Mouse (Mus musculus) layer of hippocampus, adult 8-10 months (tissue): ENCODE measurements around the gene Sertad2. TPM values are rescaled to one million over a fixed set of nuclear protein-coding genes. Genes with fewer than 3 reads are reported as not detected.

Source experiments
- DNase-seq, 2 experiments: peaks; one replicate each; pipeline ENCODE4 v3.0.0; 2022; ENCODE audit warnings: low spot score in 2 of 2
- total RNA-seq, 4 experiments: library from RNA; stranded (reverse); gene quantifications; 2 replicates each; pipeline ENCODE4 v1.2.4; 2022

Gene Sertad2
- total RNA-seq, 4 experiments from 2014 or later, result 17.4 to 24.3 (median 20.9) TPM

DNA sequence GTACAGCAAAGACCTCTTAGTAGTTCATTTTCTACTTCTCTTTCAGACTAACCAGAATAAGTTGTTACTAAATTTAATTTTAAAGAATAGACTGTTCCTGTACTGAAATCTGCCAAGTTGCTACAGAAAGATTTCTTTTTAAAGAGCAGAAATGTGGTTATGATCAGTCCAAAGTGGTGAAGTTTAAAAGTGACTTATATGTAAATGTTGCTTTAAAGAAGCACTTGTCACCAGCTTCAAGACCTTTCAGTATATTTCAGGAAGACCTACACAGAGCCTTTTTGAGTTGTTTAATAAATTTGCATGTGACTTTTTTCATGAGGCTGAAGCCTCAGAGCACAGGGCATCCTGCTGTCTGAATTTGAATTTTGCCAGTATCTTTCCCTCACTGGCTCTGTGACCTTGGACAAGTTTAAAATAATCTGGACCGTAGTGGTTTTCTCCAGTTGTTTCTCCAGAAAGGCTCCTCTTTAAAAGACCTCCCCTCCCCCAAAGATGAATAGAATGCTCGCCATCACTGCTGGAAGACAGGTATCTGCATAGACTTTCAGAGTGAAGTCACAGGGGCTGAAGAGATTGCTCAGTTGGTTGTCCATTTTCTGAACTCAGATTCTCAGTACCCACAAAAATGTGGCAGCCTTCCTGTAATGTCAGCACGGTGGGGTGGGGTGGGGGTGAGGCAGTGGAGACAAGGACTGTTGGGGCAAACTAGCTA lies 1.9 kb downstream of the Sertad2 start:
- no peak for DNase-seq

DNA sequence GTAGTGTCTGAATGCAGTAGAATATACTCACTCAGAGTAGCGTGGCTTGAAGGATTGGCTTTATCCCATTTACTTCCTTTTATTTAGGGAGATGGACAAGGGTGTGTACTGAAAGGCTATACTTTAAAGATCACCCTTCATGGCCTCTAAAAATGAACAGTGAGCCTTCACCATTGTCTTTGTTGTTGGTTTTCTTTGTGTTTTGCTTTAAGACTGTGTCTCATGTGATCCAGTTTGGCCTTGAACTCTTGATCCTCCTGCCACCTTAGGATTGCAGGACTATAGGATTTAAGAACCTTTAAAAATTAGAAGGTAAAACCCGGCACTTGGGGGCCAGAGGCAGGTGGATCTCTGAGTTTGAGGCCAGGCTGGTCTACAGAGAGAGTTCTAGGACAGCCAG lies 6.4 kb downstream of the Sertad2 start:
- DNase-seq, result no peak

DNA sequence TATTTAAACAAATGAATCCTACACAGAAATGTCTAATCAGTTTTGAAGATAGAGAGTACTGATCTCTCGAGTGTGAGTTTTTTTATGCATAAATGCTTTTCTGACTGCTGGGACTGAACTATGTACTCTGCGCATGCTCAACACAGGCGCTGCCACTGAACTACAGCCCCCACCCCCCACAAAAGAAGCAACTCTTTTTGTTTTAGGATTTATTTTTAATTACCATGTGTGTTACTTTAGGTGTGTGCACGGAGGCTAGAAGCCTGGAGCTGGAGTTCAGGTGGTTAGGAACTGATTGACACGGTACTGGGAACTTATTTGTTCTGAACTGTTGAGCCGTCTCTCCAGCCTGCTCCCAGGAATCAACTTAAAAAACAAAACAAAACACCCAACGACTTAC lies 7.1 kb downstream of the Sertad2 start:
- no peak for DNase-seq

DNA sequence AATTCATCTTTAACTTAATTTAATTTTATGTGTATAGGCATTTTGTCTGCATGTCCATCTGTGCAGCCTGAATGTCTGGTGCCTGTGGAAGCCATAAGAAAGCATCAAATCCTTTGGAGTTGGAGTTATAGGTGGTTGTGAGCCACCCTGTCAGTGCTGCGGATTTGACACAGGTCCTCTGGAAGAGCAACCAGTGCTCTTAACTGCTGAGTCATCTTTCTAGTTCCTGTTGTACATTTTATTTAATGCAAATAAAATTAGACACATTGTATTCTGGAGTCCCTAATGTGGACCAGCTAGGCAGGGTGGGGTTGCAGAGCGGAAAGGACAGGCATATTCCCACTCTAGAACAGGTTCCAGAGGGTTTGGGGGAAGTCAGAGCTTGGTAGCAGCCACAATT lies 9.0 kb downstream of the Sertad2 start:
- DNase-seq, result no peak

DNA sequence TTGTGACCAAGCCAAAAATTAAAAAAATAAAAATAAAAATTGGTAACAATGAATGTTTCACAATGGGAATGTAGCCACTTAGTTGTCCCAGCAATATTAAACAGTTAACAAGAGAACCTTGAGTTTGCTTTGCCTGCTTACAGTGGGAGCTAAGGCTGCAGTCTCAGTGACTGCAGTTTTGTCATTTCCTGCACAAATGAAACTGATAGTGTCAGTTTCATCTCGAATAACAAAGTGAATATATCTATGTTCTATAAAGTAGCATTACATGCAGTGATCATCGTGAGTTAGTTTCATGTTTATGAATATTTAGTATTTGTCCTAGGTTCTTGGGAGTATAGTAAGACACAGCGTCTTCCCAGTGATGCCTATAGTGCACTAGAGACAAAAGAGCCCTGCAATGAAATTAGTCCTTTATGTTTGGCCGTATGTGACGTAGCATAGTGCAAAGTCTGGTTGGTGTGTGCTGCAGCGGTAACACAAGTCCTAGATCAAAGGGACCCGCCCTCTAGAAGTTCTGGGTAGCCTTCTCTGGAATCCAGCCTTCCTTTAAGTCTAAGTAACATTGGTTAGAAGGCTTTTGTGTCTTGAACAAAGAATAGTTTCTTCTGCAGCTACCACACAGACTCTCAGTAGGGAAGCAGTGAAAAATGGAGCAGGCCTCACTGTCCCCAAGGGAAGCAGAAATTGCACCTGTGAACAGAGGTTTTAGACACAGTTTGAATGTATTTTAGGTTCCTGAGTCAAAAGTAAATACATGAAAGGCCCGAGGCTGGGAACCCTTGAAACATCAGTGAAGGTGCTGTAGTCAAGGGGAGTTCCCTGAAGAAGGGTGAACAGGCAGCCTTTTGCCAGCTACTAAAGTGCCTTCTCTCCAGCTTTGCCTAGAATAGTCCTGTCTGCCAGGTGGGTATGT lies 10.0 kb downstream of the Sertad2 start:
- DNase-seq, result no peak

DNA sequence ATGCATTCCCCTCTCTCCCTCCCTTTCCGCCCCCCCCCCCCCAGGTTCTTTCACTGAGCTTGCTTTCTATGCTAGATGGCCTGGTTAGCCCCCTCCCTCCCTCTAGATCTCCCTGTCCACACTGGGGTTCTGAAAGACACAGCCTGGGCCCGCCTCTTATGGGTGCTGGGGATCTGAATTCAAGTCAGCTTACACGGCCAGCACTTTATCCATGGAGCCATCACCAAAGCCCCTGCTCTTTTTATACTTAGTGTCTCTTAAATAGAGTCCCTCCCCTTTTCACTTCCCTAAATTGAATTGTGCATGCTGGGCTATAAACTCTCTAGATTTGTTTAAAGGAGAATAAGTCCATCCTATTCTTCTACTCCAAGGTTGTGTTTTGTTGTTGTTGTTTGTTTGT lies 12.6 kb downstream of the Sertad2 start:
- DNase-seq, result no peak

DNA sequence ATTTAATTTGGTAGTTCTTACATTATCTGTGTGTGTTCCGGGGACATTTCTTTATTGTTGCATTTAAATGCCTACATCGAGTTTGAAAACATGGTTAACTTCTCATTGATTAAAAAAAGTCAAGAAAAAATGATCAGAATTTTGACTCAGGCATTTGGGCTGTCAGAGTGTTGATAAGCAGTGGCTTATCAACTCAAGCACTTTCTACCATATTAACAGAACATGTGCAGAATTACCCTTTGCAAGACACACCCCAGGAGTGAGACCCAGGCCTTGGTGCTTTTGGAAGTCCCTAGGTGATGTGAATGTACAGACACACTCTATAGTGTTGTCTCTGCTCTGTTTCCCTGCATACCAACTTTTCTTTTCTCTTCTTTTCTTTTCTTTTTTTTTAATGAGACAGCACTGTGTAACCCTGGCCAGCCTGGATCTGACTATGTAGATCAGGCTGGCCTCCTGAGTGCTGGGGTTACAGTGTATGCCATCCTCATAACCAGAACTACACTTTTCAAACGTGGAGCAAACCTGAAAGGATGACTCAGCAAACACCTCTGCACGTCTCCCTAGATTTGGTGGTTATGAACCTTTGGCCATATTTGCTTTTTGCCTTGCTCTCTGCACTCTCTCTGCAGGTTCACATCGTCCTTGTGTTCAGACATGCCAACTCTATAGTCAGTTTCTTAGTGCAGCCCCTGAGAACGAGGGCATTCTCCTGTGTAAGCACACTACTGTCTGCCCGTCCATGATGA lies 13.3 kb downstream of the Sertad2 start:
- no peak for DNase-seq

DNA sequence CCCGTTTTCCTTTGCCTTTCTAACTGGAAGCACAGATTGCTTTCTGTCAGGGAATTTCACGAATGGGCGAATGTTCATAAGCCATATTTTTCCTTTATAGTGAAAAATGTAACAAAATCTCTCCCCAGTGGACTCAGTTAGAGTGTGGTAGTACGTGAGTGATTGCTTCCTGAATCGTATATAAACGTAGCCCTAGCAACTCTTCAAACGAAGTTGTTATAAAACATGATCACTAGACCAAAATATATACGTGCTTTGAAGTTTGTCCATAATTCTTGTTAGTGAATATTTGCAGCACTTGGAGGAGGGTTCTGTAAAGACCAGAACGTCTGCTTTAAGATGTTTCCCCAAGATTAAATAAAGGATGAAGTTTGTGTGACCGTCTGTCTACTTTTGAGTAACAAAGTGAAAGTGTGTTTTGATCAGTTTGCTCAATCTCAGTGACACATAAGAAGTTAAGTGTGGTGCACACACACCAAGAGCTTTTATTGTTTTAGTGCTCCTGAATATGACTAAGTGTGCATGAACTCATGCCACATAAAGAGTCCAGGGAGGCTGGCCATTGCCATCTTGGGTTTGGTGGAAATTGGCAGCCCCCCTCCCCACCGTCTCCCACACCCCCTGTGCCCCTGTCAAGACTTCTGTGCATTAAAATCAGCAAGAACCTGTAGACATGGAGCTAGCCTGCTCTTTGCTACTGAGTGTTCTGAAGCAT lies 16.3 kb downstream of the Sertad2 start:
- no peak for DNase-seq

DNA sequence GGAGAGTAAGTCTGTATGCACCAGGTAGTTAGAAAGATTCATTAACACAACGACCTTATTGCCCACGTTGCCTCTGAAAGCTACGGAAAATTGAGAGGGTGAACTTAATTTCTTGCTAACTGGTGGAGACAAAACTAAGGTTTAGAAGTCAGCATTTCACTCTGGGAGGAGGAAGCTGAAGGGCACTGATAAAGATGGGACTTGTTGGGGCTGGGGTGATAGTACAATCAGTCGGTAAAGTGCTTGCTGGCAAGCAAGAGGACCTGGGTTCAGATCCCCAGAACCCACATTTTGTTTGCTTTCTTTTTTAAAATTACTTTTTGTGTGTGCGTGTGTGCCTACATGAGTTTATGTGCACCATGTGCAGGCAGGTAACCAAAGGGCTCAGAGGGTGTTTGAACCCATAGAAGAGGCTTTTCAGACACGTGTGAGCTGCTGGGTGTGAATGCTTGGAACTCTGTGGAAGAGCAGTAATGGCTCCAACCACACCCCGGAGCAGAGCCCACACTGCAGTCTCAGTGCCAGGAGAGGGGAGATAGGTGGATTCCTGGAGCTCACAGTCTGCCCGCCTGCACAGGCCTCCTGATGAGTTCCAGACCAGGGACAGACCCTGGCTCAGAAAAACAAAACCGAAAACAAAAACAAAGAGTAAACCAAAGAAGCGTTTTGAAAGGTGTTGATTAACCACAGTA lies 17.0 kb downstream of the Sertad2 start:
- DNase-seq, result no peak

DNA sequence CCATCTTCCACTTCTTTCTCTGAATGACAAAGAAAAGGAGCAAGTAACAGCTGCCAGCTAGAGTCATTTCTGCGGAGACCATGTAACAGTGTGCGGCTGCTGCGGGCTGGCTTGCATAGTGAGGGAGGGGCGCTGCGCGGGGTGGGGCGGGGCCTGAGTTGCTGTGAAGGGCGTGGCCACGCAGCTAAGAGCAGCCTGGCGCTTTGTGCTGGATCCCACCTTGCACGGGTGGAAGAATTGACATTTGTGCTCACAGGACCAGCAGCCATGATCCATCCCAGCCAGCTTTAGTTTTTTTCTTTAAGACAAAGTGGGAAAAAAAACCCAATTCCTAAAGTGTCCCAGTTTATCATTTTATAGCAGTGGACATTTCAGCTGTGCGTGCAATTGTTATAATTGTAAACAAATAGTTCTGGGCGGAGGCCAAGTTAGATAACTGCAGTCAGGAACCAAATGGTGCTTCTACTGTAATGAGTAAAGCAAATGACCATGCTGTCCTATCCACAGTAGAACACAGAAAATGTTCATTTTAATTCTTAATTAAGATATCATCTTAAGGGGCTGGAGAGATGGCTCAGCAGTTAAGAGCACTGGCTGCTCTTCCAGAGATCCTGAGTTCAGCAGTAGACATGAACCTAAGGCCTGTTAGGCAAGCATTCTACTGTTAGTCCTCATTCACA lies 18.4 kb downstream of the Sertad2 start:
- DNase-seq, result peak in 1 of 2 experiments; percentile 9

DNA sequence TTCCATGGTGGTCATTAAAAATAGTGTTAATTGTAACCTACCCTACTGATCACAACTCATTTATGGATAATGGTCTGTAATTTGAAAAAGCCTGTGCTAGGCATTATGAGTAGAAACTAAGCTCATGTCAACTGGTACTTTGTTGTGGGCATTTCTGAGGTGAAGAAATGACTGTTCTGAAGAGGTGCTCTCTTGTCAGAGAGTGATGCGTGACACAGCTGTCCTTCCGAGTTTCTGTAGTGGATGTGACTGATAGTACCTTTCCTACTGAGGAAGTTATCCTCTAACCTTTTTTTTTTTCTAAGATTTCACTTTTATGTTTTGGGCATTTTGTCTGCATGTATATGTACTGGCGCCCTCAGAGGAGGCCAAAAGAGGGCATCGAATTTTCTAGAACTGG lies 22.0 kb downstream of the Sertad2 start:
- DNase-seq, result no peak

DNA sequence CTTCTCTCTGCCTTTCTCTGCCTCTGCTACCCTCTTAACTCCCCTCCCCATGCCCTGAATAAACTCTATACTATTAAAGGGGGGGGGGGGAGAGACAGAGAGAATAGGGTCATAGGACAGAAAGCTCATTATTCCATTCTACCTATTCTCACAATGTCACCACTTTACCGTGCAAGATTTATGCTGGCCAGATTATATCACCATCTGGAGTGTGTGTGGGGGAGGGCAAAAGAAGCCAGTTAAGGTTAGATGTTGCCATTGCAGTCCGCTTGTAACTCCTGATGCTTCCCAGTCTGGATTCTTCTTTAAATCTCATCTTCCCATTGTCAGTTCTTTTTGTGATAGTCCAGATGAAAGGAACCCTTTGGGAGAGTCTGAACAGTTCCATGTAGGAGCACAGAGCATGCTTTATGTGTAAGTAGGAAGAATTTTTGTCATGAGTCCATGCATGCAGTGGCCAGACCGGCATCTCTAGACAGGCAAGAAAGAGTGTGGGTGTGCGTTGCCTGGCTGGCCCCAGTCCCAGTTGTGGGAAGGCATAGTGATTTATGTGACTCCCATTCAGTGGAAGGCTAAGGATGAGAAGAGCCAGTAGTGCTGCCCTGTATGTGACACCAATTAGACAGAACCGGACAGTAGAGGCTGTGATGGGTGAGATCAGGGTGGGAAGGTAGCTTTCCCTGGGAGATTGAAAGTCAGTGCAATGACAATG lies 28.8 kb downstream of the Sertad2 start:
- peak; percentile 23 to 36 for DNase-seq

DNA sequence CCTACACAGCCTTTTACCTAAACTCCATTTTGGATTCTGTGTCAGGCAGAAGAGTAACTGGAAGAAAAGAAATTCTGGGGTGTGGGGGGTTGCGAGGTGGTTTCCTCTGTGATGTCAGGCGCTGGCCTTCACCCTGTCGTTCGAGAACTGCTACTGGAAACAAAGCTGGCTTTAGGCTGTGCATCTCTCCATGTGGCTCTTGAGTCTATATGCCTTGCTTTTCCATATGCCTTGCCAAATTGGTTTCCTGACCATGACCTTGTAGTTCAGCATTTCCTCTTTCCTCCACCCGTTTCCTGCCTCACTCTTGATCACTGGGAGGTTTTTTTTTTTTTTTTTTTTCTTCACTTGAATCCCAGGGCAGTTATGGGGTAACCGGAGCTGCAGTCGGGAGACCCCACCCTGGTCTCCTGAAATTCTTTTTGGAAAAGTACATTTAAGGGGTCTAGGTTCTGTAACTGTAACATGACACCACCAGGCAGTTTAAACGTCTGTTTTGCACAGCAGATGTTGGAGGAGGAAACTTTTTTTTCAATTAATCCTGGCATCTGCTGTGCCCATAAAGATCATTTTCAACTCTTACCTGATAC lies 33.1 kb downstream of the Sertad2 start:
- DNase-seq, result no peak

DNA sequence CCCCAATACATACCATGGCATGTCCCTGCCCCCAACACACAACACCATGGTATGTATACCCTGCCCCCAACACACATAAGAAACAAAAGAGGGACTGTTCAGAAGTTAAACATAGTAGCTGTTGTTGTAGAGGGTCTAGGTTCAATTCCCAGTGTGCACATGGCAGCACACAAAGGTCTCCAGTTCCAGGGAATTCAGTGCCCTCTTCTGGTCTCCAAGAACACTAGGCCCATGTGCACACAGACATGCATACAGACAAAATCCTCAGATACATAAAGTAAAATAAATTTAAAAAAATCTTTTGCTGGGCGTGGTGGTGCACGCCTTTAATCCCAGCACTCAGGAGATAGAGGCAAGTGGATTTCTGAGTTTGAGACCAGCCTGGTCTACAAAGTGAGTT lies 39.7 kb downstream of the Sertad2 start:
- no peak for DNase-seq

DNA sequence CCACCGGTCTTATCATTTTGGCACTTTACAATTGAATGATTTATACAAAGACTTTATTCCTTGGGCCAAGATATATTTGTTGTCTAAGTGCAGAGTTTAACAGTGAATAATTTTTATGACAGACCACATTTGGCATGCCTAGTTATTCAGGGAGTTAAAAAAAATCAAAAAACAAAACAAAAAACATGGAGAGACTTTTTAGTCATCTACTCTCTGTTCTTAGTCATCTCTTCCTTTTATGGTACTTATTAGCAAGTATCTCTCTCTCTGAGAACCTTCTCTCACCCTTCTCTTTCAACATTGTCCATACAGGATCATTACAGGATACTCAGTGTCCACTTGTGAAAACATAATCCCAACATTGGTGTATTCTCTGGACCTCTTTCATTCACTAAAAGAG lies 42.2 kb downstream of the Sertad2 start:
- DNase-seq, result no peak

DNA sequence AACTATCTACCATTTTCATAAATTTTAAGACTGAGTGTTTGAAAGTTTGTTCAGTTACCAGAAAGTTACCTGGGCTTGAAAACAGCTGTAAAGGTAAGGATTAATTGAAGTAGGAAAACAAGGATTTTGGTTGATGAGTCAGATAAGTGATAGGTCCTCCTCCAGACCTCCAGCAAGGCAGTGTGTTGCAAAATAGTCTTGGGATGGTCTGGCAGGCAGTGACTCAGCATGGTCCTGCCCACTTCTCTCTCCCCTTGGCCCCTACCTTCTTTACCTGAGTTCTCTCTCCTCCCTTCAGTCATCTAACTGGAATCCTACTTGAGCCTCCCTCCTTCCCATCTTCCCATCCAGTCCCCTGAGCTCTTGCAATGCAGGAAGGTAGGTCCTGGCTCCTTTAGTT lies 43.1 kb downstream of the Sertad2 start:
- DNase-seq, result no peak

DNA sequence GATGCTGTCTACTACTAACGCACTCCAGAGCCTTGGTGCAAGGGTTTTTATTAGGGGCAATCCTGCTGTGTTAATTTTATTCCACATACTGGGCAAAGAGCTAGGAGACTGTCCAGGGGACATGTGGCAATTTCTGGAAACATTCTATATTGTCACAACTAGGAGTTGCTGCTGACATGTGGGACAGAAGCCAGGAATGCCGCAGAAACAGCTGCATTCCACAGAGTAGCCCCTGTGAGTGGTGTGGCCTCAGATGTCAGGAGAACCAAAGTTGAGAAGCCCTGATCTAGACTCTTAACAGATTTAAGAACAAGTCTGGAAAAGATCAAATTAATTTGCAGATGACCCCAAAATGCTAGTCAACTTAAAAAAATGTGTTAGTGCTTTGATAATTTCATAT lies 46.3 kb downstream of the Sertad2 start:
- no peak for DNase-seq

DNA sequence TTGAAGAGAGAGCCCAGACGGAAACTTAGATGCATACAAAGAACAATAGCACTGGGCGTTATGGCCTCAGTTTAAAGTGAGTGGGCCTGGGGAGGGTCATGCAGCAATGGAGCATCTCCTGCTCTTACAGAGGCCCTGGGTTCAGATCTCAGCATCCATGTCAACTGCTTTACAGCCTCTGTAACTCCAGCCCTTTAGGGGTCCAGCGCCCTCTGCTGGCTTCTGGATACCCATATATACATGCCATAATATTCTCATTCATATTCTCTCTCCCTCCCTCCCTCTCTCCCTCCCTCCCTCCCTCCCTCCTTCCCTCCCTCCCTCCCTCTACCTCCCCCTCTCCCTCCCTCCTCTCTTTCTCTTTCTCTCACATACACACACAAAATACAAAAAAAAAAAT lies 49.0 kb downstream of the Sertad2 start:
- DNase-seq, result no peak
